Mouse (Mus musculus): ENCODE measurements at regions not wholly inside any gene's neighbourhood (a gene's known extent, or its start where the extent isn't known, plus 50 kb on each side); places are given as distances from the start of the nearest gene placed in this dataset.

GRCm38 (mm10) chr13:44411781-44412496 is 317.3 kb upstream of the Jarid2 start:
- TF ChIP-seq CTCF (IDR thresholded peaks at IDR 0.05; ENCODE audit: low read depth) (no peak), EP300 (IDR thresholded peaks at IDR 0.05; ENCODE audit: low read depth) (no peak)
